Mouse (Mus musculus) bone marrow, adult 2 months (tissue): ENCODE measurements around the gene Slc36a2.

Source experiments
- CTCF ChIP-seq: fragments of 200-500 bp; IDR thresholded peaks from 2 replicates; pipeline ENCODE4 v1.5.1; 2011; ENCODE audit warnings: low read length, control low read depth; ENCODE audit not compliant: control insufficient read depth, insufficient read depth
- POLR2A ChIP-seq: fragments of 200-500 bp; IDR thresholded peaks from 2 replicates; pipeline ENCODE4 v1.6.1; 2011; ENCODE audit warnings: low read depth, mild to moderate bottlenecking, control low read depth, low read length, borderline replicate concordance; ENCODE audit not compliant: control insufficient read depth

GRCm38 (mm10) chr11:55231034-55231433 lies 46.2 kb upstream of the Slc36a2 start:
- TF ChIP-seq CTCF, result no peak
- no peak for TF ChIP-seq POLR2A
